Mouse (Mus musculus) ovary, postnatal 36 days (tissue): ENCODE data around the gene Hist1h4n.
A peak's percentile ranks its signal among the peaks of the same experiment; 100 is the strongest.

Experiments used
- DNase-seq: peaks from one replicate; pipeline ENCODE4 v3.0.0; 2022; ENCODE audit warnings: low spot score, mixed read lengths

Hist1h4n gene

DNA sequence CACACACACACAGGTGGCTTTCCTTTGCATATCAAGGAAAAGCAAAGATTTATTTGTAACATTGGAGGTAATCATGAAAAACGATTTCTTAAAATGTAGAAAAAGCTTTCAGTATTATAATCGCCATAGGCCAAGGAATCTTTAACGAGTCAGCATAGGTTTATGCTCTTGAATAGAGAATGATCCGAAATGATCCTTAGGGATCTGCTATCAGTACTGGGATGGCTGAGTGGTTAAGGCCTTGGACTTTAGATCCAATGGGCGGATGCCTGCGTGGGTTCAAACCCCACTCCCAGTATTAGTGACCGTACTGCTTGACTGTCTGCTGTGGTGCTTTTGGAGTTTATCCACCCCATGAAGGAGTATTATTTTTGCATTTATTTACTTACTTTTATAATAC lies 36.4 kb downstream of the Hist1h4n start:
- DNase-seq, result no peak

DNA sequence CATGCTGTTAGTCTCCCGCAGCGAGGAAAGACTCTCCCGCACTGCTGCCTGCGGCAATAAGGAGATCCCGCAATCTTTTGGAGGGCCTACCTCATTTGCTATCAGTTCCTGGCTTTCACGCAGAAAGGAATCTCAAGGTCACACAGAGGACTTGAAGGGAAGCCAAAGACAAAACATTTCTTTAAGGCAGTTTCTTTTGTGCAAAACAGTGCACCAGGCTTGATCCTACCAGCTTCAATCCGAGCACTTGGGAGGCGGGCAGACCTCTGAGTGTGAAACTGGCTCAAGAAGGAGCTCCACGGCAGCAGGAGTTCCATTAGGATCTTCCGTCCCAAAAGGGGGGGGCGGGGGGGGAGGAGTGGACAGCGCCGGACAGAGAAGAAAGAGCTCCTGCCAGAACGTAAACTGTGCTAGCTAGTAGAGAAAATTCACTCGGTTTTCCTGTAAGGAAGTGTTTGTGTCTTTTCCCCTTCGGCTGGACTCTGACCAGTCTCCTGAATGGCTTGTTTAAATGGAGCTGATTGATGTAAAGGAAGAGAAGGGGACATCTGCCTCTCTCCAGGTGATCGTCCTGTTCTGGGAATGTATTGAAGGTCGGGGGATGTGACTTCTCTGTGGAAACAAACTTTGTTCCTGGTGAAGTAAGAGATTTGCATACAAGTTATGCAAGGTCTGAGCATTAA lies 41.3 kb downstream of the Hist1h4n start:
- peak; percentile 22 for DNase-seq

DNA sequence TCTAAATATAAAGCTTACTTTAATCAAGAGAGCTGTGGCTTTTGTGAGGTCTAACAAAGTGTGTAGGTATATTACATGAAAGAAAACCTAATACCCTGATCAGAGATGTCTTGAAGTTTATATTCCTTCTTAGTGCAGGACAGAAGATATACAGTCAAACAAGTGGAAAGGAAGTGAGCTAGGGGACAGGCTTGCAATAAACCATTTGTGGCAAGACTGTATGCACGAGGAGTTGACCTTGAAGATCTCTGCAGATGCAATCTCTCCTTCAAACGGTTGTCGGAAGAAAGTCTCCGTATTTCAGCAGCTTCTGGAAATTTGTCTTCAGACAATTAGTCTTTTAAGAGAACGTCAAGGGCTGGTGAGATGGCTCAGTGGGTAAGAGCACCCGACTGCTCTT lies 42.1 kb downstream of the Hist1h4n start:
- no peak for DNase-seq

DNA sequence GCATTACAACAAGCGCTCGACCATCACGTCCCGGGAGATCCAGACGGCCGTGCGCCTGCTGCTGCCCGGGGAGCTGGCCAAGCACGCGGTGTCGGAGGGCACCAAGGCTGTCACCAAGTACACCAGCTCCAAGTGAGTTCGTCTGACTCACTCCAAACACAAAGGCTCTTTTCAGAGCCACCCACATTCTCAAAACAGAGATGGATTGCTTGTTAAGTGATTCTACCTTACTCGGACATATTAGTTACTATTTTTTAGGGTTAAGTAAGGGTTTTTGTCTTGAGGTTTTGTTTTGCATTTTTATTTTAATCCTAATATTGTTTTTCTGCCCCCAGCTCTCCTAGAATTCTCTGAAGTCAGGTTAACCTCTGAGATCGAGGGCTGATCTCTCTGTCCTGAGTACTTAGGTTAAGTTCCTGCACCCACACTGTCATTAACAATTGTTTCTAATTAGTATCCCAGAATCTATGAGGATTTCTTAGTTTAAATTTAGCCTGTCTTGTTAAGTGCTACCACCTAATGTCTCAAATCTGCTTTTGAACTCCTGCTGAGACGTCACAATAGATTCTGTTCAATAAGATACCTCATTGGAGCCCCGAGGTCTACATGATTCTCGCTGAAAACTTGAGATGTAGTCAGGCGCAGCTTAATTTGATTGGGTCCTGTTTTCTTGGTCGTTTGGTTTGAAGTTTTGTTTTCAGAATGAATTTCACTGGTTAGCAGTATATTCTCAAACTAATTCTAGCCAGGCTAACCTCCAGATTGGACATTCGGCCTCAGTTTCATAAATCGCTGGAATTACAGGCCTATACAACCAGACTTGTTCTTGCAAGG lies 44.0 kb downstream of the Hist1h4n start:
- no peak for DNase-seq

DNA sequence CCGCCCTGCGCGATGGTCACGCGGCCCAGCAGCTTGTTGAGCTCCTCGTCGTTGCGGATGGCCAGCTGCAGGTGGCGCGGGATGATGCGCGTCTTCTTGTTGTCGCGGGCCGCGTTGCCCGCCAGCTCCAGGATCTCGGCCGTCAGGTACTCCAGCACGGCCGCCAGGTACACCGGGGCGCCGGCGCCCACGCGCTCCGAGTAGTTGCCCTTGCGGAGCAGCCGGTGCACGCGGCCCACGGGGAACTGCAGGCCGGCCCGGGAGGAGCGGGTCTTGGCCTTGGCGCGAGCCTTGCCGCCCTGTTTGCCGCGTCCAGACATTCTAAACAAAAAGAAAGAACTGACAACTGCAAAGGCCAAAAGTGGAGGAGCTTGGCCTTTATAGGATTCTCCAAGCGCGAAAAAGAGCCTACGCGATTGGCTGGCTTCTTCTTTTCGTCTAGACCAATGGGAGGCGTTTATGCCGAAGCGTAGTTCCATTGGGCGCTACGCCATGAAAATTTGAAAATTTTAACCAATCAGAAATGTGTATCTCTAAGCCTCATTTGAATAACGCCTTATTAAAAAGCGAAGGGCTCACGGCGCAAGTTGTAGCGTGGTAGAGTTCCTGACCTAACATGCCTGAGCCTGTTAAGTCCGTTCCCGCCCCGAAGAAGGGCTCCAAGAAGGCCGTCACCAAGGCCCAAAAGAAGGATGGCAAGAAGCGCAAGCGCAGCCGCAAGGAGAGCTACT lies 44.9 kb downstream of the Hist1h4n start, which contains the start of the genes Hist1h2an and Hist1h2bp:
TSS of gene Hist1h2an (minus strand) at position 320 of the 731 bp plus-strand sequence.
TSS of gene Hist1h2bp (plus strand) at position 563 of the 731 bp plus-strand sequence.
- peak; percentile 75 for DNase-seq

DNA sequence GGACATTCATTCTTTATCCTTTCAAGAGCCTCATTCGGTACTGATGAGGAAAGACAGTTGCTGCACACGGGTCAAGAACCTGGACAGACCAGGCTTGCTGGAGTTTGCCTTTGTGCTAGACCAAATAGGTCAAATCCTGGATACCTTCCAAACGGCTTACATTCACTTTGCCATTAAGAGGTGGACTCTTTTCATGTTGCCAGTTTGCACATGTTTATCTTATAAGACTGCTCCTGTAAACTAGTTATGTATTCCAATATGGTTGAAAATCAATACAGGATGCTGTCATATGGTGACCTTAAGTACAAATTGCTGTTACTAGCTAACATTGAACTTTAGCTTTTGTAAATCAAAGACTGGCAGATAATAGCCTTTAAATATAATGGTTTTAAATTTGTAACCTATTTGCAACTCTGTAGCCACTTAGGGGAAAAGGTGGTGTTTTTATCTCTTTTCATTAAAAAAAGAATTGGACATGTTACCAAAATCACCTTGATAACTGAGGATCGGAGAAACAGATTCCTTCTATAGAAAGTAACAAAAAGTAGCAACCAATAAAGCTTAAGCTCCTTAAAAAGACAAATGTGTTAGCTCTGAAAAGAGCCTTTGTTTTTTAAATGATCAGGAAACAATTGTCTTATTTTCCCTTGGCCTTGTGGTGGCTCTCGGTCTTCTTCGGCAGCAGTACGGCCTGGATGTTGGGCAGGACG lies 45.7 kb downstream of the Hist1h4n start:
- no peak for DNase-seq

DNA sequence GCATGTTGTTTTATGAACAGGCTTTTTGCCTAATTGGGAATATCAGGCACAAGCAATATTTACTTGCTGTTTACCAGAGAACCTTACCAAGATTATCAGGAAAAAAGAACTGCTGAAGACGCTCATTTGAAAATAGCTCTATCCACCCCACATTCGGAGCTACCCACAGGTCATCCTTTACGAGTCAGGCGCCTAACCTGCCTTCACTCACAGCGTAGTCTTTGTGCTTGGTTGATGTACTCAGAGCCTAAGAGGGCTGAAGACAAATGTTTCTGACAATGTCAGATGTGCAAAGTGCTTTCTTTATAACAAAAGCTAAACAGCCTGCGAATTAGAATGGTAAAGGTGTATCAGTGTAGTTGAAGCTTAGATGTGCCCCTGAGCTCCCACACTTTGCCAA lies 47.7 kb downstream of the Hist1h4n start:
- DNase-seq, result no peak

DNA sequence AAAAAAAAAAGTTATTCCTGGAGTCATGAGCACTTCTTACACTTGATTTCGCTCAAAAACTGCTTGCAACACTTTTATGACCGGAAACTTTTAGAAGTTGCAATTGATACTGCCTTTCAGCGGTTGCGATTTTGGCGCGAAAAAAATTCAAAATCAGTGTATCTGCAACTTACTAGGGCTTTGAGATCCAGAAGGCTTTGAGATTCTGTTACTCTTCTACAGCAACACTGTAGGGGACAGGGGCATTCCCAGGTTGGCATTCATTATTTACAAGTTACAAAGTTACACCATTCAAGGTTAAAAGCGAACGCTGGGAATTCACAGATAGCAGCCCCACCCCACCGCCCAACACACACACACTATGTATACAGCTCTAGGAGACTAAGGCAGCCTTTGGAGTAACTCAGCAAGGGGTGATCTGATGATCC lies 48.2 kb downstream of the Hist1h4n start:
- DNase-seq, result no peak

DNA sequence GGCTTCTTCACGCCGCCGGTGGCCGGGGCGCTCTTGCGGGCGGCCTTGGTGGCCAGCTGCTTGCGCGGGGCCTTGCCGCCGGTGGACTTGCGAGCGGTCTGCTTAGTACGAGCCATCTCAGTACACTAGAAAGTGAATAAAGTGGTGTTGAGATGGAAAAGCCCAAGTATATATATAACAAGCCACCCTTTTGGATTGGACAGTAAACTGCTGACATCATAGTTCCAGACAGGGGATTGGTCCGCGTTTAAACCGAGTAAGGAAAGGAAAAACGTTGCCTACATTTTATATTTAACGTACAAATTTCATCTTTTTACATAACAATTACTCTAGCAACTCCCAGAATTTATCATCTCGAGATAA lies 48.8 kb downstream of the Hist1h4n start, which contains the start of gene Hist1h3i:
TSS of gene Hist1h3i (minus strand) at position 116 of the 363 bp plus-strand sequence.
- DNase-seq, result peak; percentile 43

DNA sequence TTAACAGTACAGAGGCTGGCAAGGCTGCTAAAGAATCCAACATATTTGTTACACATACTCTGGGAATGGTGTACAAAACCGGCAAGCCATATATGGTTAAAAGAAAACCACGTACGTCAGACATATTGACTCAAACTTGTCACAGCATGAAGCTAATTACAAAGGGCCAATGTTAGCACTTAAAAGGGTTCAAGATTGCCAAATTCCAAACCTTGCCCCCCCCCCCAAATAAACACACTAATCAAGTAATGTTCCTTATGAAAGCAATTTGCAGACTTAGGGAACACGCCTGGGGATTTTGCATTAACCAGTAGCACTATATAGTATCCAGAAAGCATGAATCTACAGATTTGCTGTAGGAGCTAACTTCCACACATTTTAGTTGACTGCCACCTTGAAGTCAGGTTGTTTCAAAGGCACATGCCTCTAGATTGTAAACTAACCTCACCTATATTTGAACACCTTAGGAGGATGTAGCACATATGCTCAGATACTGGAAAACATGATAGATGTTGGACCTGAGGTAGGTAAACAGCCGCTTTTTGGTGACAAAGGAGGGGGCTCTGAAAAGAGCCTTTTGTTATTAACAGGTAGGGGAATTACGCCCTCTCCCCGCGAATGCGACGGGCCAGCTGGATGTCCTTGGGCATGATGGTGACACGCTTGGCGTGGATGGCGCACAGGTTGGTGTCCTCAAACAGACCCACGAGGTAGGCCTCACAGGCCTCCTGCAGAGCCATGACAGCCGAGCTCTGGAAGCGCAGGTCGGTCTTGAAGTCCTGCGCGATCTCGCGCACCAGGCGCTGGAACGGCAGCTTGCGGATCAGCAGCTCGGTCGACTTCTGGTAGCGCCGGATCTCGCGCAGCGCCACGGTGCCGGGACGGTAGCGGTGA lies 49.4 kb downstream of the Hist1h4n start:
- DNase-seq, result peak; percentile 15
